Mouse (Mus musculus) spleen, adult 2 months (tissue): Measurements from ENCODE around the gene Ppp1r13l. TPM values are rescaled to one million over a fixed set of nuclear protein-coding genes. Genes with fewer than 3 reads are reported as not detected.

Experiments used
- DNase-seq, 2 experiments: peaks; one replicate each; pipeline versions ENCODE4 v3.0.0 to v3.0.0-alpha.2; 2012 to 2021; ENCODE audit warnings: low spot score in 2 of 2, low read depth in 1 of 2
- H3K27ac ChIP-seq: fragments of 200-500 bp; 2 replicates; pipeline ENCODE4 v1.5.1; 2012; ENCODE audit warnings: low read length, inconsistent platforms; ENCODE audit not compliant: insufficient read depth
- H3K27me3 ChIP-seq: fragments of 200-500 bp; 2 replicates; pipeline ENCODE4 v1.6.1; 2012; ENCODE audit warnings: mild to moderate bottlenecking, moderate library complexity, low read length, inconsistent platforms; ENCODE audit not compliant: control insufficient read depth, insufficient read depth
- H3K36me3 ChIP-seq: fragments of 200-500 bp; 2 replicates; pipeline ENCODE4 v1.6.1; 2012; ENCODE audit warnings: mild to moderate bottlenecking, low read length, inconsistent platforms; ENCODE audit not compliant: control insufficient read depth, insufficient read depth
- H3K4me1 ChIP-seq: fragments of 200-500 bp; 2 replicates; pipeline ENCODE4 v1.6.1; 2011; ENCODE audit warnings: inconsistent platforms; ENCODE audit not compliant: control insufficient read depth, insufficient read depth, insufficient read length
- H3K4me3 ChIP-seq: fragments of 200-500 bp; 2 replicates; pipeline ENCODE4 v1.5.1; 2011; ENCODE audit warnings: mild to moderate bottlenecking, inconsistent platforms; ENCODE audit not compliant: insufficient read depth, insufficient read length; ENCODE audit errors: extremely low read depth
- CTCF ChIP-seq: fragments of 200-500 bp; IDR thresholded peaks from 2 replicates; pipeline ENCODE4 v1.5.1; 2011; ENCODE audit warnings: mild to moderate bottlenecking, inconsistent platforms; ENCODE audit not compliant: insufficient read depth, insufficient read length, insufficient replicate concordance; ENCODE audit errors: extremely low read depth
- POLR2A ChIP-seq: fragments of 200-500 bp; IDR thresholded peaks from 2 replicates; pipeline ENCODE4 v1.6.1; 2011; ENCODE audit warnings: low read depth, low read length, inconsistent platforms
- WGBS: fragments of 180-500 bp; shearing (Covaris S2); methylation state at CpG from one replicate; pipeline ENCODE4 v1.1.7; 2018; 5-methylcytosine and 5-hydroxymethylcytosine counted together
- polyA plus RNA-seq: library from polyadenylated mRNA; depleted of rRNA; stranded (reverse); fragments of >200 nt; gene quantifications from 2 replicates; pipeline ENCODE4 v1.2.3, GENCODE M21; 2012

Gene Ppp1r13l
- polyA plus RNA-seq, 1 experiment, result 2.2 TPM

DNA sequence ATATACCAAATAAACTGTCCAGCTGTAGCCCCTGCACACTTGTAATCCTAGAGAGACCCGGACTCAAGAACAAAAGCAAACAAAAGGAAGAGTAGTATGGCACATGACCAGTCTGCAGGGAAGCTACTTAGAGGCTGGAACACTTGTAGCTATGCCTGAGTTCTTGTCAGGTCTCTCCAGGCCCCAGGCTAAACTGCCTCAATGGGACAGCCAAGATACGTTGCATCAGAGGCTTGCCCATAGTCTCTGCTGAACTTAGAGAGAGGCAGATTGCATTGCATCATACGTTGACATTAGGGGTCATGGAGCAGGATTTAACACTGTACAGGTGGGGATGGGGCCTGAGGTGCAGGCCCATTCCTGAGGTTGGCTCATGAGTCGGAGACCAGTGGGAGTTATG, 16.5 kb downstream of the Ppp1r13l start:
- Histone ChIP-seq H3K4me1 (no peaks in the 10 kb centered on the region), H3K4me3 (no peak overlapping the region), H3K27ac (no peak overlapping the region), H3K36me3 (no peaks in the 10 kb centered on the region), H3K27me3 (no peaks in the 10 kb centered on the region)
- TF ChIP-seq POLR2A (no peak), CTCF (no peak)
- WGBS, result 94% methylated on average over 4 of the region's 4 CpGs
- DNase-seq, result no peak

- TF ChIP-seq CTCF (no peak), POLR2A (no peak)
- Histone ChIP-seq H3K4me3 (no peak overlapping the region), H3K4me1 (no peaks in the 10 kb centered on the region), H3K27me3 (no peaks in the 10 kb centered on the region), H3K27ac (no peak overlapping the region), H3K36me3 (no peaks in the 10 kb centered on the region)
- DNase-seq, result no peak
- WGBS, result 87% methylated on average over 8 of the region's 8 CpGs
Observed at GRCm38 (mm10) chr7:19378049-19378448, 18.5 kb downstream of the Ppp1r13l start.

- no peak for TF ChIP-seq CTCF
- TF ChIP-seq POLR2A, result no peak
- Histone ChIP-seq H3K36me3 (peaks cover 7% of the 10 kb centered on the region), H3K27me3 (no peaks in the 10 kb centered on the region), H3K4me3 (peak within 1 kb of the TSS; percentile 92), H3K4me1 (no peaks in the 10 kb centered on the region), H3K27ac (no peak within 1 kb of the TSS)
- peak; percentile 97 to 99 for DNase-seq
- 6% methylated on average over 46 of the region's 48 CpGs for WGBS
Observed at GRCm38 (mm10) chr7:19381377-19382165, 22.0 kb downstream of the Ppp1r13l start, which contains the start of gene Ercc2. Gene Ercc2 (plus strand): TSS chr7:19382010.

DNA sequence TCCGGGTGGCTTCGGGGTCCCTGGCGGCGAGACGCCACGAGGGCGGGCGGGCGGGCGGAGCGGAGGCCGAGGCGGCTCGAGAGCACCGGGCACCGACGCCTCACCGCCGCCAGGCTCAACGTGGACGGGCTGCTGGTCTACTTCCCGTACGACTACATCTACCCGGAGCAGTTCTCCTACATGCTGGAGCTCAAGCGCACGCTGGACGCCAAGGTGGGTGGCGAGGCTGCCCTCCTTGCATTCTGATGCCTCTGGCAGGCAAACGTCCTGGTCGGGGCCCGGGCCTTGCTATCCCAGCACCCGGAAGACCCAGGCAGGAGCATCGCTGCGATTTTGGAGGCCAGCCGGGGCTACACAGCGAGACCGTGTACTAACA, 22.6 kb downstream of the Ppp1r13l start:
- H3K27ac ChIP-seq, result no peak overlapping the region
- no peaks in the 10 kb centered on the region for H3K4me1 ChIP-seq
- H3K4me3 ChIP-seq, result peak overlapping the region; percentile 92
- TF ChIP-seq POLR2A, result peak; percentile 6; the same call in 1 of the 2 replicates
- 0 out of 2 replicates have a peak, but pooled peaks have one; percentile 2 for TF ChIP-seq CTCF
- peaks cover 11% of the 10 kb centered on the region for H3K36me3 ChIP-seq
- H3K27me3 ChIP-seq, result no peaks in the 10 kb centered on the region
- peak in 1 of 2 experiments; percentile 23 for DNase-seq
- 1% methylated on average over 35 of the region's 37 CpGs for WGBS

- H3K36me3 ChIP-seq, result peaks cover 21% of the 10 kb centered on the region
- 94% methylated on average over 9 of the region's 9 CpGs for WGBS
- no peaks in the 10 kb centered on the region for H3K27me3 ChIP-seq
- H3K27ac ChIP-seq, result no peak overlapping the region
- TF ChIP-seq POLR2A, result no peak
- no peak for TF ChIP-seq CTCF
- no peak overlapping the region for H3K4me3 ChIP-seq
- DNase-seq, result no peak
- no peaks in the 10 kb centered on the region for H3K4me1 ChIP-seq
Observed at GRCm38 (mm10) chr7:19383708-19384107, 24.2 kb downstream of the Ppp1r13l start.

DNA sequence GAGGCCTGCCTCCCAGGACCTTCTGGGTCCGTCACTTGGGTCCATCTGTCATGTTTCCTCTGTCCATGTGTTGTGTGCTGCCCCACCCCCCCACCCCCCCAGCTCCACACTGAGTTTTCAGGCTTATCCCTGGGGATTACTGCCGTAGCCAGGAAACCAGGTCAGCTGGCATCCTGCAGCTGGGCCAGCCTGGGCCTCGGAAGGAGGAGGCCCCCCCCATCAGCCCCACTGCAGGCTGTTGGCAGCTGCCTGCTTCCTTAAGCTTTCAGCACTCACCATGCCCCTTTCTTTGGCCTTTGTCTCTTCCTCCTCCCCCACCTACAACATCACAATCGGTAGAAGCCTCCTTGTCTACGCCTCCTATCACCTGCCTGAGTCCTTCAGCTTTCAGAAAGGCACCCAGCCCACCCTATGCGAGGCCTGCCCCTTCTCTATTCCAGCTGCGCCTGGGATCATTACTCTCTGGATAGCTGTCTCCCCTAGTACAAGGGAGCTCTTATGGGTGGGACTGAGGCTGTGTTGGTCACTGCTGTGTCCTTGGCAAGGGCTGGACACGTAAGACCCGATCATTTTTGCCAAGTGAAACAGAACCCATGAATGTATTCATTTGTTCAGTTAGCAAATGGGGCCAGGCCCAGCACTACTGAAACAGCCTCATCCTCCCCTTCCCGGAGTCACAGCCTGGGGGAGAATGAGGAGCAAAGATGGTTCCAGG, 29.3 kb downstream of the Ppp1r13l start:
- no peak overlapping the region for H3K27ac ChIP-seq
- no peaks in the 10 kb centered on the region for H3K27me3 ChIP-seq
- no peak for TF ChIP-seq CTCF
- no peak for TF ChIP-seq POLR2A
- peaks cover 56% of the 10 kb centered on the region for H3K36me3 ChIP-seq
- WGBS, result 77% methylated on average over 10 of the region's 10 CpGs
- H3K4me1 ChIP-seq, result no peaks in the 10 kb centered on the region
- no peak overlapping the region for H3K4me3 ChIP-seq
- no peak for DNase-seq
